Mouse (Mus musculus) layer of hippocampus, adult 9-10 months (tissue): ENCODE data around the gene Josd2.

Experiments used
- DNase-seq: peaks from one replicate; pipeline ENCODE4 v3.0.0; 2022; ENCODE audit warnings: low spot score

The Josd2 gene

DNA sequence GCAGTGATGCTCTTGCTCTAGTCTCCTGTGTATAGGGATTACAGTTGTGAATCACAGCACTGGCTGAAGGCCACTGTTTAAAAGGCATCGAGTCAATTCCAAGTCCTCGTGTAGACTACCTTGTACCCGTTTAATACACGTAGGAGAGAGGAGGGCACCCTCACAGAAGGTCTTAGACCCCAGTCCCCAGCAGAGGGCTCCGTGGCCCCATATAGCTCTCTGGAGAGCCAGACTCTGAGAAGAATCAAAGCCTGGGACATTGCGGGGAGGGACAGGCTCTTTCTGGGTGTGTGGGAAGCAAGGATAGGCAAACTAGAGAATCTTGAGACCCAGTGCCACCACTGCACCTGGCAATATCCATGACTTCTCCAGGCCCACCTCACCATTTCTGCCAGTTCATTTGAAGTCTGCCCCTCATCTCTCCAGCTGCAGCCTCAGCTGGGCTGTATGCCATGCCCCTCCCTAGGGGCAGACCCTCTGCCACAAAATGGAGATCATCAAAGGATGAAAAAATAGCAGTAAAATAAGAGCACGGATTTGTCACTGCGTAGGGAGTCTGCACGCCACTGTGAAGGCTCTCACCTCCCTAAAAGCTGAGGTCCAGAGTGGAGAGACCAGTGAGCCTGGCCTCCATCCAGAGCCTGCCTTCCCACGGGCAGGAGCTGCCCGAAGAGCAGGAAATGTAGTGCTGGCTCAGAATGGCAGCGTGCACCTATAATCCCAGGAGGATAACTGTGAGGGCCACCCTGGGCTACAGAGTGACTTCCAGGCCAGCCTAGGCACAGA lies 21.5 kb upstream of the Josd2 start:
- DNase-seq: no peak

- no peak for DNase-seq
These were observed 14.5 kb upstream of the Josd2 start for GRCm38 (mm10) chr7:44453256-44453655.

DNA sequence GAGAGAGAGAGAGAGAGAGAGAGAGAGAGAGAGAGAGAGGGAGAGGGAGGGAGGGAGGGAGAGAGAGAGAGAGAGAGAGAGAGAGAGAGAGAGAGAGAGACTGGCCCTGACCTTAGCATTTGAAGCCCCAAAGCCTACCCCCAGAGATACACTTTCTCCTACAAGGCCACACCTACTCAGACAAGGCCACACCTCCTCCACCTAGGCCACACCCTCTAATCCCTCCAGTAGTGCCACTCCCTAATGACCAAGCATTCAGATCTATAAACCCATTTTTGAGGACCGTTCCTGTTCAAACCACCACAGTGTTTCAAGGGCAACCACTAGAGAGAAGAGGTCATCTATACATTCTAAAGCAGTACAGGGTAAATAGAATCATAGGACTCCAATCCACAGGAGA lies 11.5 kb upstream of the Josd2 start:
- DNase-seq: no peak

DNA sequence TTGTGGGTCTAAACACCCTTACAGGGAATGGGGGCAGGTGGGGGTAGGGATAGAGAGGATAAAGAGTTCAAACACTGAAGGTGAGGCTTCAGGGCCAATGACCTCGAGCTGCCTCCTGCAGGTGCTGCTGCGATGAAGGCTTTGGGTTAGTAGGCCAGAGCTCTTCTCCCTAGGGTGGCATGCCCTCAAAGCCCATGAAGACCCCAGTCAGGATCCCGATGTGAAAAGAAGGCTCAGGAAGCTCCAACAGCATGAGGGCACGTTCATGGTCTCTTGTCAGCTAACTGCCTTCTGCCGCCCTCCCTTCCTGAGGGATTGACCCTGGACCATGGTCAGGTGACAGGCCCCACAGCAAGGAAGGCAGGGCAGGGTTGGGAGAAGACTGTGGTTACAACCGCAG lies 7.7 kb upstream of the Josd2 start:
- DNase-seq: no peak

DNA sequence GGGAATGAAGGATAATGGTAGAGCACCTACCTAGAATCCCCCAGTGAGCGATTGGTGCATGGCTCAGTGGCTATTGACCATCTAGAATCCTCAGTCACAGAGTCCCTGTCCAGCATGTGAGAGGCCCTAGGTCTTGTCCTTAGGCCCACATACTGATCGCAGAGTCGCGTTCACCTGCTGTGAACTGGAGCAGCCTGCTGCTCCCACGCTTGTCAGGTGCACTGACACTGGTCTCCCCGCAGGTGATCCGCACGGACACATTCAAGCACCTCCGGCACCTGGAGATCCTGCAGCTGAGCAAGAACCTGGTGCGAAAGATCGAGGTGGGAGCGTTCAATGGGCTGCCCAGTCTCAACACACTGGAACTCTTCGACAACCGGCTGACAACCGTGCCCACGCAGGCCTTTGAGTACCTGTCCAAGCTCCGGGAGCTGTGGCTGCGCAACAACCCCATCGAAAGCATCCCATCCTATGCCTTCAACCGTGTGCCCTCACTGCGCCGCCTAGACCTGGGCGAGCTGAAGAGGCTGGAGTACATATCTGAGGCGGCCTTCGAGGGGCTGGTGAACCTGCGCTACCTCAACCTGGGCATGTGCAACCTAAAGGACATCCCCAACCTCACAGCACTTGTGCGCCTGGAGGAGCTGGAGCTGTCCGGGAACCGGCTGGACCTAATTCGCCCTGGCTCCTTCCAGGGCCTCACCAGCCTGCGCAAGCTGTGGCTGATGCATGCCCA lies 6.8 kb upstream of the Josd2 start:
- DNase-seq: no peak

DNA sequence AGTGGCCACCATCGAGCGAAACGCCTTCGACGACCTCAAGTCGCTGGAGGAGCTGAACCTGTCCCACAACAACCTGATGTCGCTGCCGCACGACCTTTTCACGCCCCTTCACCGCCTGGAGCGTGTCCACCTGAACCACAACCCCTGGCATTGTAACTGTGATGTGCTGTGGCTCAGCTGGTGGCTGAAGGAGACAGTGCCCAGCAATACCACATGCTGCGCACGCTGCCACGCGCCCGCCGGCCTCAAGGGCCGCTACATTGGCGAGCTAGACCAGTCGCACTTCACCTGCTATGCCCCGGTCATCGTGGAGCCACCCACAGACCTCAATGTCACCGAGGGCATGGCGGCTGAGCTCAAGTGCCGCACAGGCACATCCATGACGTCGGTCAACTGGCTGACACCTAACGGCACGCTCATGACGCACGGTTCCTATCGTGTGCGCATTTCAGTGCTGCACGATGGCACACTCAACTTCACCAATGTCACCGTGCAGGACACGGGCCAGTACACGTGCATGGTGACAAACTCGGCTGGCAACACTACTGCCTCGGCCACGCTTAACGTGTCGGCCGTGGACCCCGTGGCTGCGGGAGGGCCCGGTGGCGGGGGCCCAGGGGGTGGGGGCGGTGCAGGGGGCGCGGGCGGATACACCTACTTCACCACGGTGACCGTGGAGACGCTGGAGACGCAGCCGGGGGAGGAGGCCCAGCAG lies 6.1 kb upstream of the Josd2 start:
- DNase-seq: no peak

GRCm38 (mm10) chr7:44462218-44463055 lies 5.3 kb upstream of the Josd2 start:
- no peak for DNase-seq

DNA sequence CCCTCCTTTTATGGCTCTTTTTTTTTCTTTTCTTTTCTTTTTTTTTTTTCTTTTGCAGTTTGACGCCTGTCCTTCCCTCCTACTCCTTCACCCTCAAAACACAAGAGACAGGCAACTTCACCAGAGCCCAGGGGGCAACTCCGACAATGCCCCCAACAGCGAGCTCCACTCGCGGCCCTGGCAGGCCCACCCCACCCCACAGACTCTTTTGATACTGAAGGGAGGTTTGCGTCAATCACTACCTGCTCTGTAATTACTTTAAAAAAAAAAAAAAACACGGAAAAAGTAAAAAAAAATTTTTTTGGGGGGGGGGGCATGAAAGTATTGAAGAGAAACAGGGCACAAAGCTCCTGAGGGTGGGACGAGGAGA lies 4.7 kb upstream of the Josd2 start:
- no peak for DNase-seq

DNA sequence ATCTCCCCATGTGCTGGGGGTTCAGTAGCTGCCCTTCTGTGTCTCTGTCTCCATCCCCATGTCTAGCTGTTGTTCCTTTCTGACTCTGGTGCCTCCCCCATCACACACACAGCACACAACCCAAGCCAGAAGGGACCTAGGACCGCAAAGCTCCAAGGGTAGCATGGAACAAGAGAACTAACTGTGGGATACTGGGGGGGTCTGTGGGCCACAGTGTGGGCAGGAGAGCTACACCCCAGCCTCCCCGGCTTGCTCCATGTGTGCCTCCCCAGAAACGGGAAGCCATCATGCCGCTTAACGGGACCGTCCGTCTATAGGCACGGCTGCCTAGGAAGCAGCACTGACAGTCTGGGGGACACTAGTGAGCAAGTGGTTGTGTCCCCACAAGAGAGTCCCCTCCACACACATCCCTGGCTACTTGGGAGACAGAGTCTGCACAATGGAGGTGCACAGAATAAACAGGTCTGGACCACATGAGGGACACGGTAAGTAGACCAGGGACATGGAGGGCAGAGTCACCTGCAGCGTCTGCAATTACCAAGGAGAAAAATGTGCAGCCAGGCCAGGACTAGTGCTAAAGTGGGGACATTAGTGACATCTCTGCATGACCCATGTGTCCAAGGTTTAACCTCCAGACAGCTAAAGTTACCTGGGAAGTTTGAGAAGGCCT lies 4.1 kb upstream of the Josd2 start:
- no peak for DNase-seq

DNA sequence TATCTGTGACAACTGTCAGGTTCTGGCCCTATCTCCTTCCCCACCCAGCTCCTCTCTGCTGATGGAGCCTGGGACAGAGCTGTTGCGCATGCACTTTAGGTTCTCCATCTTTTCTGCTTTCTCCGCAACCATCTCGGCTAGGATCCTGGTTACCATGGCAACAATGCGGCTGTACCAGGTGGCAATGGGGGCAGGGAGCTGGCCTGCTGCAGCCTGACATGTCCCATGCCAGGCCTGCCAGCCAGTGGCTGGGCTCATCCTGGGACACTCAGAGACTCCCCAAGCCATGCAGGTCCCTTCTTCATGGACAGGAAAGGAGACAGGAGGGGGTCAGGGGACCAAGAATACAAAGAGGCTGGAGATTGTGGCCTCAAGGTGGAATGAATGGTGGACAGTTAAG lies 3.3 kb upstream of the Josd2 start:
- DNase-seq: peak; percentile 71

- no peak for DNase-seq
These were observed 2.7 kb upstream of the Josd2 start, which contains the start of gene Aspdh for GRCm38 (mm10) chr7:44465111-44465510. Aspdh (plus strand) TSS chr7:44465391.

DNA sequence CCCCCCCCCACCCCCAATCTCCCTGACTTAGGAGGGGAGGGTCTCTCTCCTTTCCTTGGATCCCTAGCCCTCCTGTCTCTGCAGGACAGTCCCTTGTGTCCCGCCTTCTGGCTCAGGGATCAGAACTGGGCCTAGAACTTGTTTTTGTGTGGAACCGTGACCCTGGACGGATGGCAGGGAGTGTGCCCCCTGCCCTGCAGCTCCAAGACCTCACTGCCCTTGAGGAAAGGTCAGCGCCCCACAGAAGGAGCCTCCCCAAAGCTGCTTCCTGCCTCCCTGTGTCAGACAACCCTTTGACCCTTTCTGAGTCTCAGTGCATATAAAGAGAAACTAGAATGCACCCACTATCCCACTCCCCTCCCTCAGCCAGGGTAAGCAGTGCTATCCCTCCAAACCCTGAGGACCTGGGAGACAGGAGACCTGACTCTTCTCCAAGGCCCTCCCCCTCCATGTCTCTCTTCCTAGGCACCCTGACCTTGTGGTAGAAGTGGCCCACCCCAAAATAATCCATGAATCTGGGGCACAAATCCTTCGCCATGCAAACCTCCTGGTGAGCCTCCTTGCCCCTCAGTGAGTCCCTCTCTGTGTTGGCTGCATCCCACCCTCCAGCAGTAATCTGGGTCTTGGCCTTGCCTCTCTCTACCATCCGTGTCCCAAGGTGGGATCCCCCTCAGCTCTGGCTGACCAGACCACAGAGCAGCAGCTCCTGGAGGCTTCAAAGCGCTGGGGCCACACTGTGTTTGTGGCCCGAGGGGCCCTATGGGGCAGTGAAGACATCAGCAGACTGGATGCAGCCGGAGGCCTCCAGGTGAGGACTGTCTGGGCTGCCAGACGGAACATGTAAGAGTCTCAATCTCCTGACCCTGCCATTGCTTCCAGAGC lies 1.5 kb upstream of the Josd2 start:
- no peak for DNase-seq

DNA sequence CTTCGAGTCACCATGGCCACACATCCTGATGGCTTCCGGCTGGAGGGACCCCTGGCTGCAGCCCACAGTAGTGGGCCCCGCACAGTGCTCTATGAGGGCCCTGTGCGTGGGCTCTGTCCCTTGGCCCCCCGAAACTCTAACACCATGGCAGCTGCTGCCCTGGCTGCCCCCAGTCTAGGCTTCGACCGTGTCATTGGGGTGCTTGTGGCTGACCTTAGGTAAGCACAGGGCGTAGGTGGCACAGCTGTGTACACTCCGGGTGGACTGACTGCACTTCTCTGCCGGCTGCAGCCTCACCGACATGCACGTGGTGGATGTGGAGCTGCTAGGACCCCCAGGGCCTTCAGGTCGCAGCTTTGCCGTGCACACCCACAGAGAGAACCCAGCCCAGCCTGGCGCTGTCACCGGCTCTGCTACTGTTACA lies 880 bp upstream of the Josd2 start:
- DNase-seq: no peak

DNA sequence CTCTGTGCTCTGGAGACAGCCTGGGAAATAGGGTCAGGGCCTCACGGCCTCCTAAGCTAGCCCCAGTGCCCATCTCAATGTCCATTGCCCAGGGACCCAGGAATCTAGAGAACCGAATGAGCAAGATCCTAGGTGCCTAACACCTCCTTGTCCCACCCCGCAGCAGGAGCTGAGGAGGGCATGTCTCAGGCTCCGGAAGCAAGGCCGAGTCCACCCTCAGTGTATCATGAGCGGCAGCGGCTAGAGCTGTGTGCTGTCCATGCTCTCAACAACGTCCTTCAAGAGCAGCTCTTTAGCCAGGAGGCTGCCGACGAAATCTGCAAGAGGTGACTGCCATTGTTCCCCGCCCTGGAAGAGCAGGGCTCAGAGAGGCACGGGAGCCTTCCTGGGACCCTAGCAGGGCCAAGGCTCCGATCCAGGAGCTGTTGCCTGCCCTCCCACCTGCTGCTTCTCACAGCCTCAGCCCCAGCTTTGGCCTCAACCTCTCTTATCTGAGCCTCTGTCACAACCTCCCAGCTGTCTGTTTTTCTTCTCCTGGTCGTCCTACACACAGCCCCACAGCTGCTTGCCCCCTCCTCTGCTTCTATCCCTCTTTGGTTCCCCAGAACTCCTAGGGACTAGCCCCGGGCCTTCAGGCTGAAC lies 985 bp downstream of the Josd2 start:
- DNase-seq: no peak

- DNase-seq: no peak
These were observed 2.2 kb downstream of the Josd2 start for GRCm38 (mm10) chr7:44469677-44470675.

DNA sequence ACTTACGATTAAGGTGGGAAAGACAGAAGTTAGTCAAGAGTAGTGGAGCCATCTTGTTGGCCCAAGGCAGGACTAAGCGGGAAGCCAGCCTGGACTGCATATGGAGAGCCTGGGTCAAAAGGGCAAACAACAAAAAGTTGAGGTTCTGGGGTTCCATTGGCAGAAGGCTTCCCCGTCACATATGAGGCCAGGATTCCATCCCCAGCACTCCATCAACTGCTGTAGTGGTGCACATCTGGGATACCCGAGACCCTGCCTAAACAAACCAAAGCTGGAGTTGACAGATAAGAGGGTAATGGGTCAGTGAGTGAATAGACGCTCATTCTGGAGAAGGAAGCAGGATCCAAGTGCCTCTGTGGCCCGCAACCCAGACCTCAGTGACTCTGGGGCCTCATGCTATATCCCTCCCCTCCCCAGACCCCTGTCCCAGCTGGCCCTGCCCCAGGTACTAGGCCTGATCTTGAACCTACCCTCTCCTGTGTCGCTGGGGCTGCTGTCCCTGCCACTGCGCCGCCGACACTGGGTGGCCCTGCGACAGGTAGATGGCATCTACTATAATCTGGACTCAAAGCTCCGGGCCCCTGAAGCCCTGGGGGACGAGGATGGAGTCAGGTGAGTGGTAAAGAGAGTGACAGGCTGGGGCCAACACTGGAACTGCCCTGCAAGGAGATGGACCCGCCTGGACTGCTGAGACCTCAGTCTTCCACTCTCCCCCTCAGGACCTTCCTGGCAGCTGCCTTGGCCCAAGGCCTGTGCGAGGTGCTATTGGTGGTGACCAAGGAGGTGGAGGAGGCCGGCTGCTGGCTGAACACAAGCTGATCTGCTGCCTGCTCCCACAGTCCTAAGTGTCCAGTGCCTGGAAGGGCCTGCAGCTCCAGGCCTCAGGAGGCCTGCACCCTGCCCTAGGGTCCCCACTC lies 3.2 kb downstream of the Josd2 start:
- DNase-seq: no peak

GRCm38 (mm10) chr7:44471880-44472557 lies 4.2 kb downstream of the Josd2 start:
- no peak for DNase-seq
